Mouse (Mus musculus) erythroblast, embryonic 14.5 days (primary cell): ENCODE data around the gene Uri1.

Source experiments
- GATA1 ChIP-seq: IDR thresholded peaks from 2 replicates; pipeline ENCODE4 v1.6.1; 2012; ENCODE audit warnings: low read length, inconsistent platforms, mixed read lengths
- TAL1 ChIP-seq: IDR thresholded peaks from 3 replicates; pipeline ENCODE4 v1.6.1; 2012; ENCODE audit warnings: low read length, inconsistent platforms, mixed read lengths

- TF ChIP-seq GATA1 (no peak), TAL1 (no peak)
Observed at GRCm38 (mm10) chr7:38041244-38041643, 17.9 kb upstream of the Uri1 start.
